Mouse (Mus musculus): ENCODE results near the gene Hoxb6.
A peak's percentile ranks its signal among the peaks of the same experiment; 100 is the strongest.

The Hoxb6 gene

DNA sequence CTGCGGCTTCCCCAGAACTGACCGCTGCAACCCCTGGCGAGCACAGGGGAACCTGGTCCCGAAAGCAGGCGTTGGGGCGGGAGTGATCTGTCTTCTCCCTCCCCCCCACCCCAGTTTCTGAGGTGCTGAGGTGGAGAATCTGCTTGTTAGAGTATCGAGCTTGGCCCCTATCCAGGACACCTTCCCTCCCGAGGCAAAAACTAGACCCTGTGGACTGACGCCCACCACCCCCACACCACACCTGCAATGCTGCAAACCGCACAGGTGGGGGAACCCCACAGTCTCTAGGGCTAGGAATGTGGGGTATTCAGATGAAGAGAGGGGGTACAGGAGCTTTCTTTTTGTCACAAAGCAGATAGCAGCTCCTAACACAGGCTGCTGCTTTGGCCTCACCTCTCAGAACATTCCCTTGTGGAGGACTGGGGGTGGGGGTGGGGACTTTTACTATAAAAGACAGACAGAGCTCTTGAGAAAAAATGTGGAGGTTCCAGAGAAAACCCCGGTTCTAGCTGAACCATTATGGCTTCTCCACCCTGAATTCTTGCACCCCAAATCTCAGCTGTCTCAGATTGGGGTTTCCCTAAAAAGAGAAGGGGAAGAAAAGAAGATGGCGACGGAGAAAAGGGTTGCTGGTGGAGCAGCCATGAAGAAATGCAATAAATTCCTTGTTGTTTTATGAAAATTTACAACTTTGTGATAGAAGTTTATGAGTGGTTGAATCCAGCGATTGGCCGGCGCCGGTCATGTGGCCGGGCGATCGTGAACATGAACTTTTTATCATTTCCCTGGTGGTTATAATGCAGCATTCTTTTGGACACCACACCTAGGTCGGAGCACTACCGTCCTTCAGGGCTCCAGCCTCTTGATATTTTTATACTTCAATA lies at the start of gene Hoxb6:
Gene Hoxb6, plus strand, starts transcription at position 796 of the 884 bp plus-strand sequence.
- Histone ChIP-seq H3K27me3 (ENCODE audit: insufficient read depth, low read length) (peaks cover 99% of the 10 kb centered on the region), H3K36me3 (ENCODE audit: insufficient read depth, low read length) (no peaks in the 10 kb centered on the region), H3K9me3 (ENCODE audit: low read length) (no peaks in the 10 kb centered on the region), H3K4me3 (replicated peaks; ENCODE audit: low read length) (peak within 1 kb of the TSS; percentile 13; the same call in 1 of the 2 replicates), H3K4me1 (replicated peaks; ENCODE audit: low read depth, low read length) (peaks cover 52% of the 10 kb centered on the region)
- no peak for TF ChIP-seq NANOG (IDR thresholded peaks at IDR 0.05; ENCODE audit: borderline replicate concordance, low read length)
- no peak for TF ChIP-seq CTCF (conservative IDR thresholded peaks at IDR 0.05; ENCODE audit: low read length)
- TF ChIP-seq POU5F1 (IDR thresholded peaks at IDR 0.05; ENCODE audit: borderline replicate concordance, low read length) = no peak

DNA sequence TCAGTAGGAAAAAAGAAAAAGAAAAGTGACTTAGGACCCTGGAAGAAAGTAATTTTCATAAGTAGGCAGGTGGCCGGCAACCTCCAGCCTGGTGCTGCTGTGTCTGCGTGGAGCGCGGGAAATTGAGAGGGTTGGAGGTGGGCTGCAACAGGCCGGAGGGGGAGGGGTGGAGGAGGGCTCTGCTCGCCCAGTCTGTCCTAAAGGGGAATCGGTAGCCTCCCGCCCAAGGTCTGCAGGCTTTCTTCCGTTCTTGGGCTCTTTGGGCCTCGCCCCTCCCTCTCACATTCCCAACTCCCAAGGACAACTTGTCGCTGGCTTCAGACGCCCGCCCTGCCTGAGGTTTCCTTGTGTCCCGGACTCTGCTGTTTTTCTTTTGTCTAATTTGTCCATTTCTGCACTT lies 41.4 kb upstream of the Hoxb6 start:
- Histone ChIP-seq H3K4me1 (replicated peaks; ENCODE audit: low read depth, low read length) (peaks cover 54% of the 10 kb centered on the region), H3K36me3 (ENCODE audit: insufficient read depth, low read length) (no peaks in the 10 kb centered on the region), H3K27me3 (ENCODE audit: insufficient read depth, low read length) (peaks cover 76% of the 10 kb centered on the region), H3K4me3 (replicated peaks; ENCODE audit: low read length) (peak overlapping the region; percentile 78), H3K9me3 (ENCODE audit: low read length) (no peaks in the 10 kb centered on the region)
- no peak for TF ChIP-seq NANOG (IDR thresholded peaks at IDR 0.05; ENCODE audit: borderline replicate concordance, low read length)
- no peak for TF ChIP-seq POU5F1 (IDR thresholded peaks at IDR 0.05; ENCODE audit: borderline replicate concordance, low read length)
- TF ChIP-seq CTCF (conservative IDR thresholded peaks at IDR 0.05; ENCODE audit: low read length) = no peak

DNA sequence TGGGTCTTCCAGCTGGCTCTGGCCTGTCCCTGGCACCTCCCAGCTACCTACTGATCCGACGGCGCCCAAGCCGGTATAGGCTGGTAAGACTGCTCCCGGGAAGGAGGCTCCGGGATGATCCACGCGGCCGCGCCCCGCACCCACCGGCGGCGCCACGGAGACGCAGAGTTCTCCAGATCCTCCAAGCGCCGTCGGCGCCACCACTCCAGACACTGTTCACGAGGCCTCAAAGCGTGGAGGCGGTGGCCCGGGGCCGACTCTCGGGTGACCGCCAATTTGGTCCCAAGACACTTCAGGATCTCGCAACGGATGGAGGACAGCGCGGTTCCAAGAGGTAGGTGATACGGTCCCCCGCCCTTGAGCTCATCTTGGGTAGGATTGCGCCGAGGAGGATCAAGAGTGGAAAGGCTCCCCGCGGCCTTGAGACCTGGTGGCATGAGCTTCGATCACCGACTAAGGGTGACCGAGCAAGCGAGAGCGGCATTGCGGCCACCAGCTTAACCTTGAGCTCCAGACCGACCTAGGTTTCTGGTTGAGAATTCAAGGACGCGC lies 40.7 kb upstream of the Hoxb6 start:
- Histone ChIP-seq H3K36me3 (ENCODE audit: insufficient read depth, low read length) (no peaks in the 10 kb centered on the region), H3K4me1 (replicated peaks; ENCODE audit: low read depth, low read length) (peaks cover 61% of the 10 kb centered on the region), H3K9me3 (ENCODE audit: low read length) (no peaks in the 10 kb centered on the region), H3K27me3 (ENCODE audit: insufficient read depth, low read length) (peaks cover 79% of the 10 kb centered on the region), H3K4me3 (replicated peaks; ENCODE audit: low read length) (peak overlapping the region; percentile 78)
- TF ChIP-seq NANOG (IDR thresholded peaks at IDR 0.05; ENCODE audit: borderline replicate concordance, low read length) (no peak), POU5F1 (IDR thresholded peaks at IDR 0.05; ENCODE audit: borderline replicate concordance, low read length) (no peak), CTCF (conservative IDR thresholded peaks at IDR 0.05; ENCODE audit: low read length) (no peak)

DNA sequence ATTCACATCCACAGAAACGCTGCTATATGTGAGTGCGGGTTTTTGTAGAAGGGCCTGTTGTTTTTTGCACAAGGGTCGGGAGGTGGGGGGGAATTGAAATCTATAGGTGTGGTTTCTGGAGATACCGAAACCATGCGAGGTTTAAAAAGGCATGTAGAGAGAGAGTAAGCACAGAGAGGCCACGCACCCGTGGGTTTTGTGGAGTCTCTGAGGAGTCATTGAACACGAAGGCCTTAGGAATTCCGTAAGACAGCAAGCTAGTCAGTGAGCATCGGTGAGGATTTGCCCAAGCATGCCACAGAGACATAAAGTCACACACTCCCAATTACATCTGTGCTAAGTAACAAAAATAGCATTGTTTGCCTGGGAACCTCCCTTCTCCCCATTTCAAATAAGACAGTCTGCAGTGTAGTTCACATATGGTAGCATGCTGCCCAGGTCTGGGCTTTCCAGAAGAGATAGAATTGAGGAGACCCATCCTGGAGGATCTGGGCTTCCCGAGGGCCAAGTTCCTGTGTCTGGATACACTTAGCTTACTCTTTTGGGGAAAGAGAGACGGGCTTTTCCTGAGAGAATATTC lies 39.6 kb upstream of the Hoxb6 start:
- TF ChIP-seq POU5F1 (IDR thresholded peaks at IDR 0.05; ENCODE audit: borderline replicate concordance, low read length) (no peak), CTCF (conservative IDR thresholded peaks at IDR 0.05; ENCODE audit: low read length) (no peak), NANOG (IDR thresholded peaks at IDR 0.05; ENCODE audit: borderline replicate concordance, low read length) (no peak)
- Histone ChIP-seq H3K4me1 (replicated peaks; ENCODE audit: low read depth, low read length) (peaks cover 61% of the 10 kb centered on the region), H3K36me3 (ENCODE audit: insufficient read depth, low read length) (no peaks in the 10 kb centered on the region), H3K4me3 (replicated peaks; ENCODE audit: low read length) (peak overlapping the region; percentile 78), H3K27me3 (ENCODE audit: insufficient read depth, low read length) (peaks cover 83% of the 10 kb centered on the region), H3K9me3 (ENCODE audit: low read length) (no peaks in the 10 kb centered on the region)

DNA sequence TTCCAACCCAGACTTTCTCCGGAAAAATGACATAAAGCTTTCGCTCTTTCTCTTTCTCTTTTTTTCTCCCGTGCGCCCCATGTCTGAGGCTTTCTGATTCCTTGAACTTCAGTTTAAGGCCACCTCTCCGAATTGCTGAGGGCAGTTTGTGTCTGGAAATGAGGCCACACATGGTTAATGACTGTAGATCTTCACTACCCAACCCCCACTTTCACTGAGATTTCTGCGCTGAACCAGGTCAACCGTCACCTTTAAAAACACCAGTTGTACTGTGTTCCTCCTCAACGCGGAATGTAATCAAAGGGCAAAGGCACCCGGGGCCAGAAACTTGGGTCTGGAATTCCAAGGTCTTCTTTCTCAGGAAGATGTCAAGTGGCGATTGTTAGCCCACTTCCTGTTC lies 38.1 kb upstream of the Hoxb6 start:
- H3K27me3 ChIP-seq (ENCODE audit: insufficient read depth, low read length) = peaks cover 85% of the 10 kb centered on the region
- H3K4me1 ChIP-seq (replicated peaks; ENCODE audit: low read depth, low read length) = peaks cover 65% of the 10 kb centered on the region
- no peaks in the 10 kb centered on the region for H3K9me3 ChIP-seq (ENCODE audit: low read length)
- H3K36me3 ChIP-seq (ENCODE audit: insufficient read depth, low read length) = no peaks in the 10 kb centered on the region
- peak overlapping the region; percentile 5 for H3K4me3 ChIP-seq (replicated peaks; ENCODE audit: low read length)
- TF ChIP-seq POU5F1 (IDR thresholded peaks at IDR 0.05; ENCODE audit: borderline replicate concordance, low read length) = no peak
- TF ChIP-seq NANOG (IDR thresholded peaks at IDR 0.05; ENCODE audit: borderline replicate concordance, low read length) = no peak
- TF ChIP-seq CTCF (conservative IDR thresholded peaks at IDR 0.05; ENCODE audit: low read length) = no peak

DNA sequence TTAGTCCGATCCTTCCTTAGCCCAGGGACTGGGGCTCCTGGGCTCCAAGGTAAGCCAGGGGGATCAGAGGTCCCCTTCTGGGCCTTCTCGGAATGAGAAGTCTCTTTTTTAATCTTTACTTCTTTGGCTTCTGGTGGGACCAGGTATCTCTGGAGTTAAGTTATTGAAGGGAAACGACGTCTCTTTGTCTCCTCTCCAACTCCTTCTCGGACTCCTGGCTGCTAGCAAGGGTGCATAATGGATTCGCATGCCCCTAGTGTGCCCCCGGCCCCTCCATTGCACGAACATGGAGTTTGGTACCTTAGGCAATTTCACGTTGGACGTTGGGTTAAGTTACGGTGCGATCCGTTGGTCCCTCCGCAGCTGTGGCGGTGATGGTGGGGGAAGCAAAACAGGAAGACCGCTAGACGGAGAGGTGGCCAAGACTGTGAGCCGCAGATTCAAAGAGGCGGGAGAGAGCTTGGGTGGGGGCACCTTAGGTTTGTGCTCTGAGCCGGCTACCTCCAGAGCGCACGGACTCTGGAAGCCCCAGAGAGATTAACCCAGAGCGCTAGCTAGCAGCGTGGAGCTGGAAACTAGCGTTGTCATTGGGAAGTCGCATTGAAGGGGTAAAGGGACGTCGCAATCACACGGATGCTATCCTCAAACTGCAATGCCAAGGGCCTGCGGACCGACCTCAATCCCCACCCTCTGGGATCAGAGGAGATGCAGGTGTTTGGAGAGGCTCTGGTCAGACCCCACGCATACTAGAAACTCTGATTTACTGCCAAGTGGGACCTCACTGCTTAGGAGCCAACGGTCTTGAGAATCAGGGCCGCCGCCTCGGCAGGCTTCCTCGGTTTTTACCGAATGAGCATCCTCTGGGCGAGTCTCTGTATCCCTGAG lies 36.9 kb upstream of the Hoxb6 start:
- Histone ChIP-seq H3K36me3 (ENCODE audit: insufficient read depth, low read length) (no peaks in the 10 kb centered on the region), H3K4me1 (replicated peaks; ENCODE audit: low read depth, low read length) (peaks cover 66% of the 10 kb centered on the region), H3K9me3 (ENCODE audit: low read length) (no peaks in the 10 kb centered on the region), H3K27me3 (ENCODE audit: insufficient read depth, low read length) (peaks cover 92% of the 10 kb centered on the region), H3K4me3 (replicated peaks; ENCODE audit: low read length) (peak overlapping the region; percentile 59)
- TF ChIP-seq POU5F1 (IDR thresholded peaks at IDR 0.05; ENCODE audit: borderline replicate concordance, low read length) = no peak
- no peak for TF ChIP-seq NANOG (IDR thresholded peaks at IDR 0.05; ENCODE audit: borderline replicate concordance, low read length)
- no peak for TF ChIP-seq CTCF (conservative IDR thresholded peaks at IDR 0.05; ENCODE audit: low read length)

DNA sequence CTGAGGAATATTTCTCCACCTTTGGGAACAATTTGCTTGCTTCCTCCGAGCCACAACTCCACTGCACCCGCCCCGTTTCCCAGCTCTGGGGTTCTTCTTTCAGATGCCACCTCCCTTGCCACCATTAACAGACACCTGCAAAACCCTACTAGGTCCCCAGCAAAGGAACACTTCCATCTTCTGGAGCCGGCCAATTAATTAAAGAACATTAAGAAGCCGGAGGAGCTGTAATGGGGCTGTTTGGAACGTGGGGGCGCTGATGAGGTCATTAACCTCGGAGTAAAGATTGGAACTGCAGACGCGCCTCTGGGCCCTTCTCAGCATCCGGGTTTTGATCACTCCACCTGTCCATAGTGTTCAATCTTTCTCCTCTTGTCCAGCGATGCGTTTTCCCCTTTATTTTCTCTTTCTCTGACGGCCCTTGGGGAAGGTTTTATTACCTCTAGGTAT lies 36.3 kb upstream of the Hoxb6 start:
- TF ChIP-seq POU5F1 (IDR thresholded peaks at IDR 0.05; ENCODE audit: borderline replicate concordance, low read length) (no peak), CTCF (conservative IDR thresholded peaks at IDR 0.05; ENCODE audit: low read length) (peak; percentile 45)

More for the DNA sequence above, 36.3 kb upstream of the Hoxb6 start:
- Histone ChIP-seq H3K4me1 (replicated peaks; ENCODE audit: low read depth, low read length) (peaks cover 66% of the 10 kb centered on the region), H3K4me3 (replicated peaks; ENCODE audit: low read length) (peak overlapping the region; percentile 59), H3K9me3 (ENCODE audit: low read length) (no peaks in the 10 kb centered on the region), H3K36me3 (ENCODE audit: insufficient read depth, low read length) (no peaks in the 10 kb centered on the region), H3K27me3 (ENCODE audit: insufficient read depth, low read length) (peaks cover 97% of the 10 kb centered on the region)

Measured in E14TG2a.4 (cell line).